Mouse (Mus musculus) mouse trophoblast stem cell (cell line): ENCODE results near the gene Rpl13a.
"Not testable (repeated sequence)": the region's sequence is repeated elsewhere in the genome, so short reads cannot be mapped to it uniquely, and the experiment has no call there.

Experiments used
- in situ Hi-C, 2 experiments: fragments of 300-500 bp; cut with MseI, MboI; formaldehyde crosslinking; loops; 2 replicates in 1 of 2; 3 replicates in 1 of 2; pipeline ENCODE4 v1.15.1; 2025

Gene Rpl13a

GRCm38 (mm10) chr7:45128624-45129246, at the start of gene Rpl13a:
Rpl13a (minus strand) TSS chr7:45128761.
- in situ Hi-C loops: no loop called here

- in situ Hi-C loops: no loop called here
Observed at GRCm38 (mm10) chr7:45176356-45176755, 47.8 kb upstream of the Rpl13a start.

- in situ Hi-C loops: no loop called here
Observed at GRCm38 (mm10) chr7:45175929-45176328, 47.4 kb upstream of the Rpl13a start.

- in situ Hi-C loops: no loop called here
Observed at GRCm38 (mm10) chr7:45175398-45175797, 46.8 kb upstream of the Rpl13a start.

- in situ Hi-C loops: no loop called here
Observed at GRCm38 (mm10) chr7:45174567-45175280, 46.2 kb upstream of the Rpl13a start.

- in situ Hi-C loops: not testable (repeated sequence)
Observed at GRCm38 (mm10) chr7:45173772-45174171, 45.2 kb upstream of the Rpl13a start.

- in situ Hi-C loops: no loop called here
Observed at GRCm38 (mm10) chr7:45172974-45173373, 44.4 kb upstream of the Rpl13a start.

- in situ Hi-C loops: no loop called here
Observed at GRCm38 (mm10) chr7:45169495-45169894, 40.9 kb upstream of the Rpl13a start.

- in situ Hi-C loops: no loop called here
Observed at GRCm38 (mm10) chr7:45168656-45169055, 40.1 kb upstream of the Rpl13a start.

GRCm38 (mm10) chr7:45167761-45168445, 39.3 kb upstream of the Rpl13a start:
- in situ Hi-C loops: no loop called here

- in situ Hi-C loops: no loop called here
Observed at GRCm38 (mm10) chr7:45166950-45167401, 38.4 kb upstream of the Rpl13a start.

GRCm38 (mm10) chr7:45165701-45166100, 37.1 kb upstream of the Rpl13a start:
- in situ Hi-C loops: no loop called here

GRCm38 (mm10) chr7:45164833-45165232, 36.3 kb upstream of the Rpl13a start:
- in situ Hi-C loops: loop anchor here in 1 of 2 experiments (5.0 kb wide), 1 partner anchor 37 kb away; the partner anchor contains the start of gene Ccdc155

- in situ Hi-C loops: loop anchor here in 1 of 2 experiments (5.0 kb wide), 1 partner anchor 38 kb away; the partner anchor contains the start of gene Ccdc155
Observed at GRCm38 (mm10) chr7:45163735-45164490, 35.4 kb upstream of the Rpl13a start, which contains the start of gene Slc17a7. Slc17a7 (plus strand) TSS chr7:45163949.

- in situ Hi-C loops: loop anchor here in 1 of 2 experiments (5.0 kb wide), 1 partner anchor 39 kb away; the partner anchor contains the start of gene Ccdc155
Observed at GRCm38 (mm10) chr7:45162996-45163615, 34.5 kb upstream of the Rpl13a start.

GRCm38 (mm10) chr7:45162551-45162950, 34.0 kb upstream of the Rpl13a start:
- in situ Hi-C loops: loop anchor here in 1 of 2 experiments (5.0 kb wide), 1 partner anchor 40 kb away; the partner anchor contains the start of gene Ccdc155

GRCm38 (mm10) chr7:45161612-45162473, 33.3 kb upstream of the Rpl13a start:
- in situ Hi-C loops: loop anchor here in 1 of 2 experiments (5.0 kb wide), 1 partner anchor 40 kb away; the partner anchor contains the start of gene Ccdc155

- in situ Hi-C loops: loop anchor here in 1 of 2 experiments (5.0 kb wide), 1 partner anchor 41 kb away; the partner anchor contains the start of gene Ccdc155
Observed at GRCm38 (mm10) chr7:45160866-45161265, 32.3 kb upstream of the Rpl13a start.

- in situ Hi-C loops: loop anchor here in 1 of 2 experiments (5.0 kb wide), 1 partner anchor 42 kb away; the partner anchor contains the start of gene Ccdc155
Observed at GRCm38 (mm10) chr7:45160316-45160800, 31.8 kb upstream of the Rpl13a start.
